Mouse (Mus musculus) midbrain, postnatal 0 days (tissue): Measurements from ENCODE around the gene Prom2. TPM values are rescaled to one million over a fixed set of nuclear protein-coding genes. Genes with fewer than 3 reads are reported as not detected.
A peak's percentile ranks its signal among the peaks of the same experiment; 100 is the strongest.

Experiments used
- ATAC-seq: fragments of 200-750 bp; cut with Nextera tagmentation; 2 replicates; pipeline ENCODE4 v1.8.0; 2017; ENCODE audit warnings: moderate number of reproducible peaks, mild to moderate bottlenecking, moderate TSS enrichment, moderate library complexity; ENCODE audit not compliant: low FRiP score
- DNase-seq: peaks from one replicate; pipeline ENCODE4 v3.0.0-alpha.2; 2015; ENCODE audit warnings: low spot score
- H3K27ac ChIP-seq: fragments of 300-500 bp; sonication (generic); 2 replicates; pipeline ENCODE4 v1.5.1; 2014; ENCODE audit warnings: low read depth, mild to moderate bottlenecking, low read length, mixed read lengths
- H3K27me3 ChIP-seq: fragments of 300-500 bp; sonication (generic); 2 replicates; pipeline ENCODE4 v1.6.1; 2014; ENCODE audit warnings: low read length, control low read depth, mixed read lengths; ENCODE audit not compliant: insufficient read depth
- H3K36me3 ChIP-seq: fragments of 300-500 bp; sonication (generic); 2 replicates; pipeline ENCODE4 v1.6.1; 2014; ENCODE audit warnings: low read length, control low read depth, mixed read lengths; ENCODE audit not compliant: insufficient read depth
- H3K4me1 ChIP-seq: fragments of 300-500 bp; sonication (generic); 2 replicates; pipeline ENCODE4 v1.6.1; 2014; ENCODE audit warnings: mild to moderate bottlenecking, control low read depth, antibody characterized with exemption, low read length, mixed read lengths; ENCODE audit not compliant: insufficient read depth
- H3K4me2 ChIP-seq: fragments of 300-500 bp; sonication (generic); 2 replicates; pipeline ENCODE4 v1.6.1; 2014; ENCODE audit warnings: low read depth, mild to moderate bottlenecking, low read length, mixed read lengths; ENCODE audit not compliant: poor library complexity, severe bottlenecking
- H3K4me3 ChIP-seq: fragments of 300-500 bp; sonication (generic); 2 replicates; pipeline ENCODE4 v1.5.1; 2014; ENCODE audit warnings: low read depth, mild to moderate bottlenecking, low read length, moderate library complexity
- H3K9ac ChIP-seq: fragments of 300-500 bp; sonication (generic); replicated peaks from 2 replicates; pipeline ENCODE4 v1.6.1; 2014; ENCODE audit warnings: mild to moderate bottlenecking, low read length, moderate library complexity, mixed read lengths; ENCODE audit not compliant: poor library complexity, severe bottlenecking
- H3K9me3 ChIP-seq: fragments of 300-500 bp; sonication (generic); 2 replicates; pipeline ENCODE4 v1.6.1; 2016; ENCODE audit warnings: low read length, control low read depth
- CTCF ChIP-seq: IDR thresholded peaks from 2 replicates; pipeline ENCODE4 v1.5.1; 2016; ENCODE audit warnings: antibody characterized with exemption, mild to moderate bottlenecking
- WGBS: fragments of 180-500 bp; shearing (Covaris S2); extraction: QIAGEN DNeasy Blood & Tissue Kit; methylation state at CpG from one replicate; pipeline ENCODE4 v1.1.7; 2014; 5-methylcytosine and 5-hydroxymethylcytosine counted together
- polyA plus RNA-seq: library from polyadenylated mRNA; unstranded; fragments of >200 nt; fragmentation: Nextera tagmentation; extraction: Ambion mirVana; gene quantifications from 2 replicates; pipeline ENCODE4 v1.2.1, GENCODE M21; 2015
- total RNA-seq: library from RNA; depleted of rRNA; stranded (reverse); fragments of >200 nt; gene quantifications from 2 replicates; pipeline ENCODE4 v1.2.3, GENCODE M21; 2014

Prom2 gene
- total and polyA plus RNA-seq, 2 experiments from 2014 or later: 0.09 to 0.44 TPM

DNA sequence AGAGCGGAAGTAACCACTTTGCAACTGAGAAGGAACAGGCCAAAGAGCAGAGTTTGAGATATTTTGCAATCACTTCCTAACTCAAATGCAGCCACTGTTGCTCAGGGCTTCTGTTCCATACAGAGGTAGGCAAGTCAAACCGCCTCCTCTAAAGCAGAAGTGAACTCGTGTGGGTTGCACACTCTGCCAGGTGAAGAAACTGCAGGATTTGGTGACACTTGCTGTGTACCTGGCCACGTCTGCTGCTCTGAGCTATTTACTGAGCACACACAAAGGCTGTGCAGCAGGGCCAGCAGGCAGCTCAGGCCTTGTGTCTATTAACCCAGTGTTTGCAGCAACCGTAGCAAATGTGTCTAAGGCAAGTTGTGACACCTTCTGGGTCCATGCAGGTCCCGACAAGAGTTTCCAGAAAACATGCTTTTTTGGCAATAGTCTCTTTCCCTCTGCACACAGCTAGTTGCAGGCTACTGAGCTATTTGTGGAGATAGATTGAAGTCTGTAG is 35.1 kb downstream of the Prom2 start:
- no peak overlapping the region for H3K4me3 ChIP-seq
- DNase-seq: no peak
- no peaks in the 10 kb centered on the region for H3K9me3 ChIP-seq
- WGBS: 87% methylated on average over 6 of the region's 6 CpGs
- no peak for ATAC-seq
- H3K4me2 ChIP-seq: no peak overlapping the region
- no peak for TF ChIP-seq CTCF
- H3K36me3 ChIP-seq: 0 out of 2 replicates have a peak, but pooled peaks cover 11% of the 10 kb centered on the region
- 0 out of 2 replicates have a peak, but pooled peaks cover 3% of the 10 kb centered on the region for H3K4me1 ChIP-seq
- H3K27ac ChIP-seq: no peak overlapping the region
- H3K27me3 ChIP-seq: no peaks in the 10 kb centered on the region
- H3K9ac ChIP-seq: no peak overlapping the region

- WGBS: 84% methylated on average over 4 of the region's 4 CpGs
- H3K4me3 ChIP-seq: no peak overlapping the region
- no peak overlapping the region for H3K27ac ChIP-seq
Observed at GRCm38 (mm10) chr2:127505196-127505595, 36.1 kb downstream of the Prom2 start.

GRCm38 (mm10) chr2:127503751-127504549 is 37.3 kb downstream of the Prom2 start:
- 0 out of 2 replicates have a peak, but pooled peaks cover 3% of the 10 kb centered on the region for H3K4me1 ChIP-seq
- no peaks in the 10 kb centered on the region for H3K9me3 ChIP-seq
- 0 out of 2 replicates have a peak, but pooled peaks cover 3% of the 10 kb centered on the region for H3K36me3 ChIP-seq
- no peak overlapping the region for H3K4me3 ChIP-seq
- no peaks in the 10 kb centered on the region for H3K27me3 ChIP-seq
- DNase-seq (peak; percentile 75), ATAC-seq (0 out of 2 replicates have a peak, but pooled peaks have one; percentile 18)
- 45% methylated on average over 8 of the region's 8 CpGs for WGBS
- no peak for TF ChIP-seq CTCF
- no peak overlapping the region for H3K9ac ChIP-seq
- H3K27ac ChIP-seq: peak overlapping the region; percentile 43
- H3K4me2 ChIP-seq: no peak overlapping the region

More at GRCm38 (mm10) chr2:127505196-127505595, 36.1 kb downstream of the Prom2 start:
- H3K9ac ChIP-seq: no peak overlapping the region
- H3K4me2 ChIP-seq: no peak overlapping the region
- 0 out of 2 replicates have a peak, but pooled peaks cover 10% of the 10 kb centered on the region for H3K36me3 ChIP-seq
- no peak for TF ChIP-seq CTCF
- no peak for DNase-seq
- H3K27me3 ChIP-seq: no peaks in the 10 kb centered on the region
- H3K9me3 ChIP-seq: no peaks in the 10 kb centered on the region
- H3K4me1 ChIP-seq: 0 out of 2 replicates have a peak, but pooled peaks cover 3% of the 10 kb centered on the region
- ATAC-seq: no peak

GRCm38 (mm10) chr2:127501061-127501460 is 40.2 kb downstream of the Prom2 start:
- no peak for ATAC-seq
- no peak overlapping the region for H3K4me3 ChIP-seq

DNA sequence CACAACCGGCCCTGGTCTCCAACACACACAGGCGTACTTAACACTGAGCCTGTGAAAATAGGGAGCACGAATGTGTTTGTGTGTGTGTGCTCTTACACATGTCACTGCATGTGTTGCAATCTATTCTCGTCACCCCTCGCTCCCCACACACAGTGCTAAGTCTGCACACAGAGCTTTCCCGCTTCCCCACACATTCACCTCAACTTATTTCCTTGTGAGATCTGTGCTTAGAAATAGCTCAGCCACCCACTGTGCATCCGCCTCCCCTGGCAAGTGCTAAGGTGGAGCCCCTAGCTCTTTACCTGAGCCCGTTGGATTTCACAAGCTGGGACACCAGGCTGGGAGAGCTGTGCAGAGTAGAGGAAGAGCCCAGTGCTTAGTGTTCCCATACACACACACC is 42.5 kb downstream of the Prom2 start:
- WGBS: 75% methylated on average over 8 of the region's 8 CpGs
- ATAC-seq (no peak), DNase-seq (no peak)
- no peaks in the 10 kb centered on the region for H3K27me3 ChIP-seq
- H3K9me3 ChIP-seq: no peaks in the 10 kb centered on the region
- no peaks in the 10 kb centered on the region for H3K4me1 ChIP-seq
- H3K36me3 ChIP-seq: no peaks in the 10 kb centered on the region
- H3K27ac ChIP-seq: no peak overlapping the region
- TF ChIP-seq CTCF: no peak
- H3K4me3 ChIP-seq: no peak overlapping the region
- no peak overlapping the region for H3K4me2 ChIP-seq
- no peak overlapping the region for H3K9ac ChIP-seq

More at GRCm38 (mm10) chr2:127501061-127501460, 40.2 kb downstream of the Prom2 start:
- no peak overlapping the region for H3K4me2 ChIP-seq
- peak; percentile 41 for DNase-seq
- WGBS: 66% methylated on average over 7 of the region's 7 CpGs
- TF ChIP-seq CTCF: peak; percentile 80
- H3K27ac ChIP-seq: no peak overlapping the region
- no peaks in the 10 kb centered on the region for H3K36me3 ChIP-seq
- no peaks in the 10 kb centered on the region for H3K9me3 ChIP-seq
- H3K4me1 ChIP-seq: no peaks in the 10 kb centered on the region
- H3K9ac ChIP-seq: no peak overlapping the region
- no peaks in the 10 kb centered on the region for H3K27me3 ChIP-seq

DNA sequence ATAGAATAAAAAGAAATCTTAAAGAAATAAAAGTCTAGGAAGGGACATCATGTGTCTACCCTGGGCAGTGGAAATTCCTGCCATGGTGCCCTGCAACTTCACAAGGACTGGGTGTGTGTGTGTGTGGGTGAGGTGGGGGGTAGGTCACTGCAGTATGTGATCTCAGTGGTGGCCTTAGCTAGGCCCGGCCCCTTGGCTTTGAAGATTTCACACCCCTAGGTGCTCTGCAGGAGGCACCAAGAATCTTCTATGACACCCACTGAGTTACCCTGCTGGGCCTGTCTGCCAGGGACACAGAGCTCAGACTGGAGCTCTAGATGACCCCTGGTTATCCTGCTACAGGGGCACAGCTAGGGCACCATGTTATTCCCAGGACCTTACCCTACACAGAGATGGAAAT is 44.9 kb downstream of the Prom2 start:
- H3K4me2 ChIP-seq: no peak overlapping the region
- no peak for ATAC-seq
- no peak overlapping the region for H3K27ac ChIP-seq
- no peak for DNase-seq
- 62% methylated on average over 1 of the region's 1 CpGs for WGBS
- no peak for TF ChIP-seq CTCF
- H3K9ac ChIP-seq: no peak overlapping the region
- no peaks in the 10 kb centered on the region for H3K4me1 ChIP-seq
- no peaks in the 10 kb centered on the region for H3K9me3 ChIP-seq
- no peaks in the 10 kb centered on the region for H3K36me3 ChIP-seq
- no peak overlapping the region for H3K4me3 ChIP-seq
- no peaks in the 10 kb centered on the region for H3K27me3 ChIP-seq
